Mouse (Mus musculus): ENCODE measurements around the gene Ten1. TPM values are rescaled to one million over a fixed set of nuclear protein-coding genes. Genes with fewer than 3 reads are reported as not detected.

The Ten1 gene
- total RNA-seq (2014; rRNA removed), result 66.6 and 74.8 TPM in 2 replicates
- 101 and 110 TPM in 2 replicates for polyA plus RNA-seq (2015; fragmentation: Nextera tagmentation; extraction: Ambion mirVana)

DNA sequence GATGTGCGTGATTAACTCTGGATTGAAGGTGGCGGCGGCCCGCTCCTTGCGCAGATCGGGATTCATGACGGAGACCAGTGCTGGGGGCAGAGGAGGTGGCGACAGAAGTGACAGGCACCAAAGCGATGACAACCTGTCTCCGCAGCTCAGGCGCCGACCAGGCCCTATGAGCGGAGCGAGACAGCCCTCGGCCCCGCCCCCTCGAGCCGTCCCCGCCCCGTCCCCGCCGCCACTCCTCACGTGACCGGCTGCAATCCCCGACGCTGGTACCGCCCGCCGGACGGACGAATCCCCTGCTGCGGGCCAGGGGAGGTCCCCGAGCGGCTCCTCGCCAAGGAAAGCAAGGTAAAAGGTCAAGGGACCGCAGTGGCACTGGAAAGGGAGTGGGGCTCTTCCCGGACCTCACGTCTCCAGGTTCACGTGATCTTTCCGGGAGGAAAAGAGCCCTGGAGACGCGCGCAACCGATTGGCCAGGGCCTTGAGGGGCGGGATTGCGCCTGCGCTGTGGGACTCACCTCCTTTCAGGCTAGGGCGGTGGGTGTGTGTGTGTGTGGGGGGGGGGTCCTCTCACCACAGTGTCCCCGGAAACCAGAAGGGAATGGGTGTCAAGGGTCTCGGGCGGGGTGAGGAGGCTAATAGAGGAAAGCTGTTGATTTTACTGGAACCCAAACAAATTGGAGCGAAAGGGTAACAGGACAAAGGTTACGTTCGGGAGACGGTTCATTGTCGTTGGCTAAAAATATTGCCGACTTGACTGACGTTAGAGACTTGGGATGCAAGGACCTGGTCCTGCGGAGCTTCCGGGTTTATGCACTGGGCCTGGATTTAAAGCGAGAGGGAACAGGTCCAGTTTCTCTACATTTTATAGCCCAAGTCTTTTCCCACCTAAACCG is at the start of gene Ten1, which contains the start of gene Acox1:
Gene Ten1 (plus strand): TSS at position 217 of the 893 bp plus-strand sequence.
Gene Acox1 (minus strand): TSS at position 407 of the 893 bp plus-strand sequence.
- peak within 1 kb of the TSS; percentile 77 for H3K9ac ChIP-seq (replicated peaks; ENCODE audit: low read length)
- H3K36me3 ChIP-seq (ENCODE audit: insufficient read depth, low read length), result 0 out of 2 replicates have a peak, but pooled peaks cover 7% of the 10 kb centered on the region
- DNase-seq (ENCODE audit: low spot score), result peak; percentile 98
- WGBS, result under 1% methylated on average over 61 of the region's 62 CpGs
- H3K4me2 ChIP-seq (ENCODE audit: low read depth, low read length), result peak within 1 kb of the TSS; percentile 67
- peak within 1 kb of the TSS; percentile 65 for H3K4me3 ChIP-seq (ENCODE audit: low read length)
- H3K27ac ChIP-seq, result peak within 1 kb of the TSS; percentile 96
- ATAC-seq, result peak; percentile 99
- peaks cover 5% of the 10 kb centered on the region; the same call in 1 of the 2 replicates for H3K4me1 ChIP-seq (ENCODE audit: insufficient read depth, low read length)
- no peak for TF ChIP-seq CTCF (IDR thresholded peaks at IDR 0.05; ENCODE audit: low read depth)
- no peaks in the 10 kb centered on the region for H3K9me3 ChIP-seq (ENCODE audit: low read length)
- no peaks in the 10 kb centered on the region for H3K27me3 ChIP-seq (ENCODE audit: insufficient read depth, low read length)

DNA sequence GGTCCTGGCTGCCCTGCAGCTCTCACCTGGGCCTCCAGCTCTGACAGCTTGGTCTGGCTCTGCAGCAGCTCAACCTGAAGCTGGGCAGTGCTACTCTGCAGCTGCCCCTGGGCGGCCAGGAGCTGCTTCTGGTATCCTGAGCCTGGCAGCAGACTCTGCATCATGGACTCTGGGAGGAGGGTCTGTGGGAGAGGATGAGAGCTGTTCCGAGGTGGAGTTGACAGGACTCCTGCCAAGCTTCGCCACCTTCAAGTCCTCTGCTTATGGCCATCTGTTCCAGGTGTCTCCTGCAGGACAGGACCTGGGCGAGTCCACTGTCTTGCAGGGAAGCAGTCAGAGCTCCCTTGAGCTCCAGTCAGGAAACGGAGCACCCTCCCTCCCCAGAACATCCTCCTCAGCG is 49.3 kb upstream of the Ten1 start:
- H3K27me3 ChIP-seq (ENCODE audit: insufficient read depth, low read length), result no peaks in the 10 kb centered on the region
- no peak overlapping the region for H3K4me3 ChIP-seq (ENCODE audit: low read length)
- H3K36me3 ChIP-seq (ENCODE audit: insufficient read depth, low read length), result peaks cover 42% of the 10 kb centered on the region
- no peak overlapping the region for H3K4me2 ChIP-seq (ENCODE audit: low read depth, low read length)
- DNase-seq (ENCODE audit: low spot score) (no peak), ATAC-seq (no peak)
- TF ChIP-seq CTCF (IDR thresholded peaks at IDR 0.05; ENCODE audit: low read depth), result no peak
- peaks cover 11% of the 10 kb centered on the region for H3K4me1 ChIP-seq (ENCODE audit: insufficient read depth, low read length)
- 67% methylated on average over 6 of the region's 6 CpGs for WGBS
- H3K9ac ChIP-seq (replicated peaks; ENCODE audit: low read length), result no peak overlapping the region
- H3K9me3 ChIP-seq (ENCODE audit: low read length), result no peaks in the 10 kb centered on the region
- H3K27ac ChIP-seq, result peak overlapping the region; percentile 69

DNA sequence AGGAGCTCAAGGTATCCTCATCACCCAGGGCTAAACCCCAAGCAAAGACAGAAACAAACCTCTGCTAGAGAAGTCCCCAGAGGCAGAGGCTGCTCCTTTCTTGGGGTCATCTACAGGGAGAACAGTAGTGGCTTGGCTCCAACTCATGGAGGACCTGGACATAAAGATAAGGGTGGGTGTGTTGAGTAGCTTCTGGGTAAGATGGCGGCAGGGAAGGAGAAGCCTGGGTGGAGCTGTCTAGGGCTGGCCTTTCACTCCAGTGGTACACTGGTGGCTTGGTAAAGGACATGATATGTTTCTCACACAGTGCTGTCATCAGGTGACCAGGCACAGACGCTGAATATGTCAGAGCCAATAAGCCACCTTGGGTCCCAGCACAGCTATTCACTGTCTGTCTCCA is 47.7 kb upstream of the Ten1 start:
- DNase-seq (ENCODE audit: low spot score) (no peak), ATAC-seq (no peak)
- H3K27me3 ChIP-seq (ENCODE audit: insufficient read depth, low read length), result no peaks in the 10 kb centered on the region
- H3K4me3 ChIP-seq (ENCODE audit: low read length), result no peak overlapping the region
- H3K4me2 ChIP-seq (ENCODE audit: low read depth, low read length), result no peak overlapping the region
- TF ChIP-seq CTCF (IDR thresholded peaks at IDR 0.05; ENCODE audit: low read depth), result no peak
- H3K27ac ChIP-seq, result no peak overlapping the region
- H3K36me3 ChIP-seq (ENCODE audit: insufficient read depth, low read length), result peaks cover 49% of the 10 kb centered on the region
- no peaks in the 10 kb centered on the region for H3K9me3 ChIP-seq (ENCODE audit: low read length)
- H3K9ac ChIP-seq (replicated peaks; ENCODE audit: low read length), result no peak overlapping the region
- peaks cover 4% of the 10 kb centered on the region; the same call in 1 of the 2 replicates for H3K4me1 ChIP-seq (ENCODE audit: insufficient read depth, low read length)
- WGBS, result 100% methylated on average over 2 of the region's 2 CpGs

DNA sequence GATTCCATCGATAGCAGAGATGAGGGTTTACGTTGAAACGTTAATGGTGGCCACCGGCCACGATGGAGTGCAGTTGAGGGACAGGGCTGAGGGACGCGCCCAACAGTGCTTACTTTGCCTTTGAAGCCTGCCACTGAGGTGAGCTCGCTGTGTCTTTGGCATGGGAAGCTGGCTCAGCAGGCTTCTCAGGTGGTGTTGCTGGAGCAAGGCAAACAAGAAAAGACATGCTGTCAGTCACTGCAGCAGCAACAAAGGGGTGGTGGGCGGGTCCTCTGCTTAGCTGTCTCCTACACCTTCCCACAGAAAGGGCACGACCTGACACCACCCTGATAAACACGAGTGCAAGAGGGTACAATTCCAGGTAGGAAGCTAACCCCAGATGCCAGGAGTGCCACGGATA is 37.3 kb upstream of the Ten1 start:
- H3K36me3 ChIP-seq (ENCODE audit: insufficient read depth, low read length), result peaks cover 14% of the 10 kb centered on the region; the same call in 1 of the 2 replicates
- no peak overlapping the region for H3K4me3 ChIP-seq (ENCODE audit: low read length)
- H3K4me1 ChIP-seq (ENCODE audit: insufficient read depth, low read length), result no peaks in the 10 kb centered on the region
- no peak overlapping the region for H3K9ac ChIP-seq (replicated peaks; ENCODE audit: low read length)
- H3K9me3 ChIP-seq (ENCODE audit: low read length), result no peaks in the 10 kb centered on the region
- no peak overlapping the region for H3K27ac ChIP-seq
- WGBS, result 71% methylated on average over 12 of the region's 12 CpGs
- TF ChIP-seq CTCF (IDR thresholded peaks at IDR 0.05; ENCODE audit: low read depth), result no peak
- no peaks in the 10 kb centered on the region for H3K27me3 ChIP-seq (ENCODE audit: insufficient read depth, low read length)
- no peak overlapping the region for H3K4me2 ChIP-seq (ENCODE audit: low read depth, low read length)
- 0 out of 2 replicates have a peak, but pooled peaks have one; percentile 10 for ATAC-seq
- no peak for DNase-seq (ENCODE audit: low spot score)

GRCm38 (mm10) chr11:116162146-116162545 is 36.5 kb upstream of the Ten1 start:
- no peak for TF ChIP-seq CTCF (IDR thresholded peaks at IDR 0.05; ENCODE audit: low read depth)
- Histone ChIP-seq H3K27me3 (ENCODE audit: insufficient read depth, low read length) (no peaks in the 10 kb centered on the region), H3K4me3 (ENCODE audit: low read length) (no peak overlapping the region), H3K4me2 (ENCODE audit: low read depth, low read length) (no peak overlapping the region), H3K27ac (peak overlapping the region; percentile 32; the same call in 1 of the 2 replicates), H3K4me1 (ENCODE audit: insufficient read depth, low read length) (peaks cover 3% of the 10 kb centered on the region), H3K9ac (replicated peaks; ENCODE audit: low read length) (no peak overlapping the region), H3K36me3 (ENCODE audit: insufficient read depth, low read length) (peaks cover 13% of the 10 kb centered on the region; the same call in 1 of the 2 replicates), H3K9me3 (ENCODE audit: low read length) (no peaks in the 10 kb centered on the region)
- 52% methylated on average over 10 of the region's 10 CpGs for whole genome bisulfite sequencing
- no peak for DNase-seq (ENCODE audit: low spot score)
- peak; percentile 46; the same call in 1 of the 2 replicates for ATAC-seq

- no peak overlapping the region for H3K4me2 ChIP-seq (ENCODE audit: low read depth, low read length)
- ATAC-seq, result no peak
- H3K4me3 ChIP-seq (ENCODE audit: low read length), result no peak overlapping the region
- H3K9ac ChIP-seq (replicated peaks; ENCODE audit: low read length), result no peak overlapping the region
- H3K27ac ChIP-seq, result no peak overlapping the region
- no peaks in the 10 kb centered on the region for H3K9me3 ChIP-seq (ENCODE audit: low read length)
- no peaks in the 10 kb centered on the region for H3K27me3 ChIP-seq (ENCODE audit: insufficient read depth, low read length)
- H3K36me3 ChIP-seq (ENCODE audit: insufficient read depth, low read length), result peaks cover 13% of the 10 kb centered on the region; the same call in 1 of the 2 replicates
- no peak for TF ChIP-seq CTCF (IDR thresholded peaks at IDR 0.05; ENCODE audit: low read depth)
- WGBS, result 18% methylated on average over 9 of the region's 9 CpGs
- H3K4me1 ChIP-seq (ENCODE audit: insufficient read depth, low read length), result peaks cover 6% of the 10 kb centered on the region
- DNase-seq (ENCODE audit: low spot score), result peak; percentile 21
Measured at GRCm38 (mm10) chr11:116163002-116163401, 35.7 kb upstream of the Ten1 start.
